Mouse (Mus musculus) left cerebral cortex, adult 2 months (tissue): Measurements from ENCODE around the gene Alg9. TPM values are rescaled to one million over a fixed set of nuclear protein-coding genes. Genes with fewer than 3 reads are reported as not detected.
A peak's percentile ranks its signal among the peaks of the same experiment; 100 is the strongest.

Source experiments
- DNase-seq, 2 experiments: peaks; one replicate each; pipeline ENCODE4 v3.0.0; 2021 to 2022; ENCODE audit warnings: low spot score in 2 of 2, mixed read lengths in 1 of 2; ENCODE audit errors: extremely low spot score in 1 of 2
- H3K27ac ChIP-seq: fragments of 200-600 bp; 2 replicates; pipeline ENCODE4 v1.8.1; 2022
- H3K4me3 ChIP-seq: fragments of 200-600 bp; 2 replicates; pipeline ENCODE4 v1.8.1; 2022
- CTCF ChIP-seq: fragments of 200-600 bp; IDR thresholded peaks from 2 replicates; pipeline ENCODE4 v1.8.1; 2022; ENCODE audit warnings: antibody characterized with exemption, mild to moderate bottlenecking, moderate library complexity
- intact Hi-C: fragments of 180-260 bp; cut with DNase I; formaldehyde crosslinking; loops from one replicate; pipeline ENCODE4 v1.15.1; 2025
- total RNA-seq, 2 experiments: library from RNA; stranded (reverse); gene quantifications; 2 replicates each; pipeline ENCODE4 v1.2.3; 2021

Alg9 gene
- total RNA-seq, 2 experiments from 2014 or later: 25.4 to 26.7 TPM

DNA sequence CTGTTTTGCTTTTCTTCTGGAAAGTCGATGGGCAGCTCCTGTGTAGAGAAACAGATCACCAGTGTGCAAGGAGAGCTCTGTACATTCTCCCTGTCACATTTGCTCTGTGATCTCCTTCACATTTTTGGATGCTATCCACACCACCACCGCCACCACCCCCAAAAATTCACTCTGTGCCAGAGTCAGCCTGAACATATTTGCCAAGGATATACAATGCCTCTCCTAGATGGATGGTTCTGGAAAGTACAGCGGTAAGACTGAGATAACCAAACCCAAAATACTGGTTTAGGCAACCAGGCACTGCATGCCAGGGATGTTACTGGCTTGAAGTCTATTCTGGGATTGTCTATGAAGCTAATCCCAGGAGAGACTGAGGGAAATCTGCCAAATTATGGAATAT lies 32.6 kb upstream of the Alg9 start:
- intact Hi-C loops: no loop called here
- Histone ChIP-seq H3K27ac (no peak overlapping the region), H3K4me3 (no peak overlapping the region)
- no peak for DNase-seq
- no peak for TF ChIP-seq CTCF

DNA sequence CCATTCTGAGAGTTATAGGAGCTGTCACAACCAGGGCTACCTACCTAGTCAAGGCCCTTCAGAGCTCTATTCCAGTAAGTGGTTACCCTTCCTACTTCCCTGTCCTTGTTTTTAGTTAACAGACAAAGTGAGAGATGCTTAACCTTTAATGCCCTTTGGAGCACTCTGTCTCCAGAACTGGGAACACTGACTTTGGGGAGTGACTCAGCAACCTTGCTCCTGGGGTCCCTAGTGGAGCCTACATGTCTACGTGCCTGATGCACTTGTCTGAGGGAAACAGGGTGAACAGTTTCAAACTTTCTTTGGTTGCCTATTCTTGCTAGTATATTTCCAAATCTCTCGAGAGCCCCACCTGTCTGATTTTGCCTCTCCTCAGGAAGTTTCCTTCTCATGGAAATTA lies 32.1 kb upstream of the Alg9 start:
- TF ChIP-seq CTCF: no peak
- no peak overlapping the region for H3K27ac ChIP-seq

DNA sequence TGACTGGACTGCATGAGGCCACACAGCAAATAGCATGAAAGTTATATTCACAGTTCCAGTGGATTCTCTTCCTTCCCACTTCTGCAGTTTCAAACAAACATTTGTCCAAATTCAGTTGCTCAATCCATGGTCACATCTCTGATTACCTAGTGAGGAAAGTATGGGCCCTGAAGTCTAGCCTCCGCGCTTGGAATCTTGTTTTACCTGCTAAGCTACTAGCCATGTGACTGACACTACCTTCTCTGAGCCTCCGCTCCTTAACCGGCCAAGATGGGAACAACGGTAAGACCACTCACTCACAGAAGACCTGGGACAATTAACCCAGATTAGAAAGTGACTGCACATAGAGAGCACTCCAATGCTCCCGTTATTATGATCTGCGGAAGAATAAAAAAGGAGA lies 29.0 kb upstream of the Alg9 start:
- no peak for TF ChIP-seq CTCF
- H3K4me3 ChIP-seq: peak overlapping the region; percentile 38
- intact Hi-C loops: no loop called here
- no peak for DNase-seq
- 0 out of 2 replicates have a peak overlapping the region, but pooled peaks have one; percentile 1 for H3K27ac ChIP-seq

More for the DNA sequence above, 32.1 kb upstream of the Alg9 start:
- no peak for DNase-seq
- intact Hi-C loops: no loop called here
- H3K4me3 ChIP-seq: no peak overlapping the region

DNA sequence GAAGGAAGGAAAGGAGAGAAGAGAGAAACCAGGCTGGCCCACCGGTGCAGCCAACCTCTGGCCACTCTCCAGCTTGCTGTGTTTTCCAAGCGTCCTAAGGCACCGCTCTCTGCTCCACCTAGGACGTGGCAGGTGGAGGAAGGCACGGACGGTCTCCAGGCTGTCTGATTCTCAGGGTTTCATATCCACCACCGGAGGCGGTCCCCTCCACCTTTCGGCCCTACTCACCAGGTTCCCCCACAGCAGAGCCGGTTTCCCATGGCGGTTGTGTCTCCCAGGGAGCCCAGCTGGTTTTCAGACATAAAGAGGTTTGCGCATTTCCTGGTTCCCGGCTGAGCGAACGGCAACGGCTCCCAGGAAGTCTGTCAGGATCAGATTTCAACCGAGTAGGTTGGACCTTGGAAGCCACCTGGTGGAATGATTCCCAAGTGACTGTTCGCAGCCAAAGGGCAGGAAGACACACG lies 28.6 kb upstream of the Alg9 start, which contains the start of gene 2310030G06Rik:
2310030G06Rik (minus strand) TSS at position 323 of the 464 bp plus-strand sequence.
- Histone ChIP-seq H3K27ac (0 out of 2 replicates have a peak within 1 kb of the TSS, but pooled peaks have one; percentile 1), H3K4me3 (peak within 1 kb of the TSS; percentile 38)
- DNase-seq: no peak
- TF ChIP-seq CTCF: peak; percentile 3; the same call in 1 of the 2 replicates
- intact Hi-C loops: no loop called here

DNA sequence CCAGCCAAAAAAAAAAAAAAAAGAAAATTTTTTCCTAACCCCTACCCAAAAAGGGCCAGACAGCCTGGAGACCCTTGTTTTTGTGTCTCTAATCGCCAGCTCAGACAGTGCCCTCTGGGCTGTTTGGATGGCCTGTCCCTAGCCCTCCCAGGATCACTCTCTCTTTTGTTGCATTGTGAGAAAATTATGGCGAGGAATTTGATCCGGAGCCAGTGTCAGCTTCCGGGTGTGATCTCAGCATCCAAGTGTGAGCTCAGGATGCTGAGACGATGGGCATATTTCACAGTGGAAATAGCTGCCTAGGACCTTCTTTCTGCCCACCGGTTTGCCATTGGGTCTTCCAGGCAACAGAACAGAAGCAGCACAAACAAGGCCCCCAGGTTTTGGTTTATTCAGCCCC lies 24.1 kb upstream of the Alg9 start:
- intact Hi-C loops: no loop called here
- no peak overlapping the region for H3K4me3 ChIP-seq
- no peak for TF ChIP-seq CTCF
- no peak overlapping the region for H3K27ac ChIP-seq
- DNase-seq: no peak

DNA sequence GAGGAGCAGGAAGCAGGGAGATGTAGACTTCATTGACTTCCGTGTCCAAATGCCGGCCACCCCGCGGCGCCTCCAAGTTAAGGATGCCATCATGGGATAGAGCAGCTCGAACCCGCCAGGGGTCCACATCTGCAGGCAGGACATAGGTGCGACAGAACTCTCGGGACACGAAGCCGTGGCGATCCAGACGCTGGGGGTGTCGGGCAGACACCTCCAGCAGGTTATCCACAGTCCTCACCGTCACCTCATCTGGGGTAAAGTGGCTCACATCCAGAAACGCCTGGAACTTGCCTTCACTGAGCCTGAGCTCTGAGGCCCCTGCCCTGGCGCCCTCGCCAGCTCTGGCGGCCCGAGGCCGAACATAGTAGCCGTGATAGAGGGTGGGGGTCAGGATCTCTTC lies 23.5 kb upstream of the Alg9 start, which contains the start of gene Cryab:
Cryab (plus strand) TSS at position 3 of the 400 bp plus-strand sequence.
- peak within 1 kb of the TSS; percentile 80 for H3K27ac ChIP-seq
- H3K4me3 ChIP-seq: 0 out of 2 replicates have a peak within 1 kb of the TSS, but pooled peaks have one; percentile 45
- no peak for TF ChIP-seq CTCF
- DNase-seq: no peak
- intact Hi-C loops: no loop called here

DNA sequence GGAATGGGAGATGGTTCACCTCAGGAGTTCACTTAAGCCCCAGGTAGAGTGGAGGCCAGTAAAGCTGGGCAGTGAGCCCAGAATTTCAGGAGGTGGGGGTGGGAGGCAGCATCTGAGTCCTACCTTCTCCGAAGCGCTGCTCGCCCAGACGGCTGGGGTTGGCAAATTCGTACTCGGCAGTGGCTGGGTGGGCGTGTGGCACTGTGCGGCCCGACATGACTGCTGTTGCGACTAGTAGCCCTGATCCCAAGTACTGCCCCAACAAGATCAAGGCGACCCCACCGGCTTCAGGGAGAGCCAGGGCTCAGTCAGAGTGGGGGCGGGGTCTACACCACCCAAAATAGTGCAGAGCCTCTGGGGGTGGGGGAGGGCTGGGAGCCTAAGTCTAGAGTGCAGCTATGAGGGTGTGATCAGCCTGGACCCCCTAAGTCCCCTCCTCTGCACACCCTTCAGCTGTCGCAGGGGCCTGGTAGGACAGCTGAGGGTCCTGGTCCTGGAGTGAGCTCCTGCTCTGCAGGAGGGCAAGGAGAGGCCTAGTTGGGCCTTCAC lies 22.7 kb upstream of the Alg9 start, which contains the start of gene Hspb2:
Hspb2 (minus strand) TSS at position 301 of the 549 bp plus-strand sequence.
- H3K27ac ChIP-seq: peak within 1 kb of the TSS; percentile 80
- intact Hi-C loops: loop anchor here (2.0 kb wide), 1 partner anchor 15 kb away; no protein-coding TSS in a partner anchor
- H3K4me3 ChIP-seq: peak within 1 kb of the TSS; percentile 45
- DNase-seq: no peak
- TF ChIP-seq CTCF: no peak

DNA sequence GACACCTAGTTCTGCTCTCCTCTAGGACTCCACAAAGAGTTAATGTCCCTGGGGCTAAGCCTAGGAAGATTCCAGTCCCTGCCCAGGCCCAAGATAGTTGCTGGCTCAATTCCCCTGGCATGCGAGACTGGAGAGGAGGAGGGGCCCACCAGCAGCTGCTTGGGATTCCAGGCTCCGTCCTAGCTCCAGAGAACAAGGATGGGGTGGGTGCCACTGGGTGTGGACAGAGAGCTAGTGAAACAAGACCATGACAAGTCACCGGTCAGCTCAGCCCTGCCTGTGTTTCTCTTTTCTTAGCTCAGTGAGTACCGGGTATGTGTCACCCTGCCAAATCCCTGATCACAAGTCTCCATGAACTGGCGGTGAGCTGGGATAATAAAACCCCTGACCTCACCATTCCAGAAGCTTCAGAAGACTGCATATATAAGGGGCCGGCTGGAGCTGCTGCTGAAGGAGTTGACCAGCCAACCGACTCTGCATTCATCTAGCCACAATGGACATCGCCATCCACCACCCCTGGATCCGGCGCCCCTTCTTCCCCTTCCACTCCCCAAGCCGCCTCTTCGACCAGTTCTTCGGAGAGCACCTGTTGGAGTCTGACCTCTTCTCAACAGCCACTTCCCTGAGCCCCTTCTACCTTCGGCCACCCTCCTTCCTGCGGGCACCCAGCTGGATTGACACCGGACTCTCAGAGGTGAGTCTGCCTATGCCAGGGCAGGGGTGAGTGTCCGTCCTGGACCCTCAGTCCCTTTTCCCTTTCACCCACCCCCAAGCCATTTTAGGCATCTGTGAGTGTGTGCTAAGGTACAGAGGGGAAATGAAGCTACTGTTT lies 21.8 kb upstream of the Alg9 start:
- peak overlapping the region; percentile 80 for H3K27ac ChIP-seq
- intact Hi-C loops: loop anchor here (2.0 kb wide), 1 partner anchor 14 kb away; no protein-coding TSS in a partner anchor
- TF ChIP-seq CTCF: no peak
- H3K4me3 ChIP-seq: peak overlapping the region; percentile 45
- DNase-seq: peak; percentile 56 to 69

DNA sequence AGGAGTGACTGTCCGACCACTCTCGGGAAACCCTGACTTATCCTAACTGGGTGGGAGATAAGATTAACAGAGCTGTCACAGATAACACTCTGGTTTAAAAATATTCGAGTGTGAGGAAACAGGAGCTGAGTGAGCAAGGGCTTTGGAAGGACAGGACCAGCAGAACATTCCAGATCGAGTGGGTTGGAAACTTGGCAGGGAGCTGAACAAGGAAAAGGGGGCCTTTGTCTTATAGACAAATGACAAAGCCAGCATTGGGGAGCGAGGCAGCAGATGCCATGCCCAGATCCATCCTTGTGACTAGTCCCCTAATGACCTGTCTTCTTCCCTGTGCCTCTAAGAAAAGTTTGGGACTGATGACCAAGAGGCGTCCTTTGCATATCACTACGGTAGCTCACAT lies 20.9 kb upstream of the Alg9 start:
- intact Hi-C loops: loop anchor here (2.0 kb wide), 1 partner anchor 13 kb away; no protein-coding TSS in a partner anchor
- TF ChIP-seq CTCF: no peak
- peak overlapping the region; percentile 45 for H3K4me3 ChIP-seq

DNA sequence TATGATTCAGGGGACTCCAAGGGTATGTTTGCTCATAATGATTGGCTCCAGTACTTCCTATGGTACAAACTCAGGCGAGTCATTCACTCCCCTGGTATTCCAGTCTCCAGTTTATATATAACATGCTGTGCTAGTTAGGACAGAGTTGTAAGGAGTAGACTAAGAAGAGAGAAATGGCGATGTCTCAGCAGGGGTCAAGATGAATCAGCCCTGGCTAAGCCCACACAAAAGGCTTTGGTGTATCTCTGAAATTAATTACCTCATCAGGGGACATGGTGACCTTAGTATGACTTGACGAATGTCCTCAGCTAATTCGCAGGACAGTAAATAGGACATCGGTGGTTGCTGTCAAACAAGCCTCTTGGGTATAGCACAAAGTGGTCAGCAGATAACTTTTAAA lies 18.1 kb upstream of the Alg9 start:
- TF ChIP-seq CTCF: no peak
- H3K4me3 ChIP-seq: no peak overlapping the region
- intact Hi-C loops: no loop called here
- no peak for DNase-seq
- H3K27ac ChIP-seq: no peak overlapping the region

More for the DNA sequence above, 20.9 kb upstream of the Alg9 start:
- DNase-seq: no peak
- H3K27ac ChIP-seq: peak overlapping the region; percentile 80

DNA sequence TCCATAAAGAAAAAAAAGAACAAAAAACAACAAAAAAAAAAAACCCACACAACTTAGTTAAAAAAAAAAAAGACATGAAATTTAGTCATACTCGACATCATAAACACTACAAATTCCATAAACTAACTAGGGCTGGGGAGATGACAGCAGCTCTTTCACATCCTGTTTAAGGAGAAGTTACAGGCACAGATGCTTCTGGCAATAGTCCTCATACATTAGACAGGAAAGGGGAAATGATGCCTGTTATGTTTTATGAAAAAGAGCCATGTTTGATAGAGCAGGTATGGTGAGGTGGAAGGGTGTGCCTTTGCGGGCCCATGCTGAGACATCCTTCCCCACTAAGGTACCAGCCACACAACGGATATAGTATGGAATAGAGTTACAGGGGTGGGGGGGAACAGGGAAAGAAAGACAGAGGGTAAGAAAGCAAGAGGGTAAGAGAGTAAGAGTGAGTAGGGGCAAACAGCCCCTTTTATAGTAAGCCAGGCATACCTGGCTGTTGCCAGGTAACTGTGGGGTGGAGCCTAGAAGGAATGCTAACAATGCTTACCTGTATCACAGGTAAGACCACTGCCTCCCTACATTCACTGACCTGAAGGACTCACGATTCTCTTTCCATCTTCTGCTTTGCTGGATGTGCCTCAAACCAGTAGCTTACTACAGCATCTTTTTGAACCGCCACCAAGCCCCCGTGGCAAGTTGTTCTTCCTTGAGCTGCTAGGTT lies 13.1 kb upstream of the Alg9 start:
- intact Hi-C loops: no loop called here
- no peak for TF ChIP-seq CTCF
- no peak for DNase-seq
- Histone ChIP-seq H3K27ac (no peak overlapping the region), H3K4me3 (no peak overlapping the region)

DNA sequence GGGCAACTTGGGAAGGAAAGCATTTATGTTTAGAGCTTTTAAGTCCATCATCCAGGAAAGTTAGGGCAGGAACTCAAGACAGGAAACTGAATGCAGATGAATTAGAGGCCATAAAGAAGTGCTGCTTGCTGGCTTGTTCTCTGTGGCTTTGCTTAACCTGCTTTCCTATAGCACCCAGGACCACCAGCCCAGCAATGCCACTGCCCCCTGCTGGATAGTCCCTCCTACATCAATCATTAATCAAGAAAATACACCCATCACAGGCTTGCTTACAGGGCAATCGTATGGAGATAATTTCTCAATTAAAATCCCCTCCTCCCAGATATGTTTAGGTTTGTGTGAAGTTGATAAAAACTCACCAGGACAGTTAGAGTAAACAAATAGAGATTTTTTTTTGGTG lies 11.5 kb upstream of the Alg9 start:
- Histone ChIP-seq H3K27ac (no peak overlapping the region), H3K4me3 (no peak overlapping the region)
- intact Hi-C loops: no loop called here
- peak; percentile 53 for TF ChIP-seq CTCF
- no peak for DNase-seq
